Mouse (Mus musculus) left cerebral cortex, adult 2 months (tissue): ENCODE results near the gene C2cd4b. TPM values are rescaled to one million over a fixed set of nuclear protein-coding genes. Genes with fewer than 3 reads are reported as not detected.

Source experiments
- DNase-seq, 2 experiments: peaks; one replicate each; pipeline ENCODE4 v3.0.0; 2021 to 2022; ENCODE audit warnings: low spot score in 2 of 2, mixed read lengths in 1 of 2; ENCODE audit errors: extremely low spot score in 1 of 2
- H3K27ac ChIP-seq: fragments of 200-600 bp; 2 replicates; pipeline ENCODE4 v1.8.1; 2022
- H3K4me3 ChIP-seq: fragments of 200-600 bp; 2 replicates; pipeline ENCODE4 v1.8.1; 2022
- CTCF ChIP-seq: fragments of 200-600 bp; IDR thresholded peaks from 2 replicates; pipeline ENCODE4 v1.8.1; 2022; ENCODE audit warnings: antibody characterized with exemption, mild to moderate bottlenecking, moderate library complexity
- intact Hi-C: fragments of 180-260 bp; cut with DNase I; formaldehyde crosslinking; loops from one replicate; pipeline ENCODE4 v1.15.1; 2025
- total RNA-seq, 2 experiments: library from RNA; stranded (reverse); gene quantifications; 2 replicates each; pipeline ENCODE4 v1.2.3; 2021

Gene C2cd4b
- total RNA-seq, 2 experiments from 2014 or later, result 4.0 to 4.6 TPM

DNA sequence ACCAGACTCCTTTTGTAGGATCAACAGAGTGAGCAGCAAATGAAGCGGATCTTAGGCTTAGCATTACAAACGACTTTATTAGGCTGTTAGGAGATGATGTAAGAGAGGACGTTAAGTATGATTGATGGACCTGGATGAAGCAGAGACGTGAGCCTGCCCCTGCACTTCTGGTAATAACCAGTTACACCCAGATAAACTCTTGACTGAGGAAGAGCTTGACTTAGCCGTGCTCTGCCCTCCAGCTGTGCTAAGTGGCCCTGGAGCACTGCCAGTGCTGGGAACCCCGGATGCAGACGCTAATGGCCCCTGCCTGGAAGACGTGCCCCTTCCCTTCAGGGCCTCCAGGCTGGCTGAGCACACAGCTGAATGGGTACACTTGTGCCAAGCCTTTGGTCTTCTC lies 19.3 kb downstream of the C2cd4b start:
- intact Hi-C loops, result no loop called here
- TF ChIP-seq CTCF, result no peak
- H3K4me3 ChIP-seq, result no peak overlapping the region
- DNase-seq, result no peak
- H3K27ac ChIP-seq, result no peak overlapping the region

GRCm38 (mm10) chr9:67782786-67783185 lies 23.5 kb downstream of the C2cd4b start:
- intact Hi-C loops, result no loop called here
- TF ChIP-seq CTCF, result no peak
- H3K27ac ChIP-seq, result no peak overlapping the region
- no peak overlapping the region for H3K4me3 ChIP-seq
- no peak for DNase-seq

- no peak overlapping the region for H3K27ac ChIP-seq
These were observed 24.2 kb downstream of the C2cd4b start for GRCm38 (mm10) chr9:67783464-67783863.

DNA sequence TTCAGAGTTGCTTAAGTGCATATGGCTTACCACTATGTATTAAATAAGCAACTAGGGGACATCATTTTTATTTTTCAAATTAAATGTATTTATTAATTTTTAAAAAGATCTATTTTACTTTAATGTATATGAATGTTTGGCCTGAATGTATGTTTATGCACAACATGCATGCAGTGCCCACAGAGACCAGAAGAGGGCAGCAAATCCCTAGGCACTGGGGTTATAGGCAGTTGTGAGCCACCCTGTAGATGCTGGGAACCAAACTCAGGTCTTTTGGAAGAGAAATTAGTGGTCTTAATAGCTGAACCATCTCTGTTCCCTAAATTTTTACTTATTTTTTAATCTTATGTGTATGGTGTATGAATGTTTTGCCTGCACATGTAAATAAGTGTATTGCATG lies 24.7 kb downstream of the C2cd4b start:
- TF ChIP-seq CTCF, result peak; percentile 55
- intact Hi-C loops, result no loop called here
- no peak overlapping the region for H3K27ac ChIP-seq
- no peak overlapping the region for H3K4me3 ChIP-seq
- DNase-seq, result no peak

More at GRCm38 (mm10) chr9:67783464-67783863, 24.2 kb downstream of the C2cd4b start:
- no peak for DNase-seq
- TF ChIP-seq CTCF, result no peak
- intact Hi-C loops, result no loop called here
- no peak overlapping the region for H3K4me3 ChIP-seq

DNA sequence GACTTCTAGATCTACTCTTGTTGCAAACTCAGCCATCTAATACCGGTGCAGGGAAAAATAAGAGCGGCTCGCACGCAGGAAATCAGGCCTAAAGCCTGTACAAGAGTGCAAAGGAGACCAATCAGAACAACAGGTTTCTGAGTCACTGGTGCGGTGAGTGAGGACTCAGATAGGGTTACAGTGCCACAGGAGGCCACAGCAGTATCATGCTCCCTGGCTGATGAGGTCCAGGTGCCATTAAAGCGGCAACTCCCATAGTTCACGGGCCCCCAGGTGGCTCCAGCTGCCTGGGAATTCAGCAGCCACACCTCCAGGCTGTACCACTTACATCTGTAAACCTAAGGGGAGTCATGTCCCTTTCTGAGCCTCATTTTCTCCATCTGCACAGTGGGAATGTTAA lies 27.1 kb downstream of the C2cd4b start:
- TF ChIP-seq CTCF, result no peak
- intact Hi-C loops, result no loop called here
- no peak overlapping the region for H3K27ac ChIP-seq

DNA sequence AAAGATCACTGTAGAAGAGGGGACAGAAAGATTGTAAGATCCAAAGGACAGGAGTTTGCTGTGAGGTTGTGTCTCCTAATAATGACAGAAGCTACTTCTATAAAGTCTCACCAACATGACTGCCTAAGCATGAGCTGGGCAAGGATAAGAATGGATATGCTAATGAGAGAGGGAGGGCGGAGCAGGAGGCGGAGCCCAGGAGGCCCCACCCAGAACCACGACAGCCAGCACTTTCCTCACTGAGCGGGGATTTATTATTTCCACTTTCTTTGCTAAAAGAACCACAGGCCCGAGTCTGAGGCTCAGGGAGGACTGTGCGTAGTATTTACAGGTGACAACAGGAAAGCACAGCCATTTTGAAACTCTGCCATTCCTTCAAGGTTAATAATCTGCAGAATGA lies 28.4 kb downstream of the C2cd4b start:
- H3K27ac ChIP-seq, result no peak overlapping the region
- DNase-seq, result no peak
- TF ChIP-seq CTCF, result no peak
- H3K4me3 ChIP-seq, result no peak overlapping the region
- intact Hi-C loops, result no loop called here

More for the DNA sequence above, 27.1 kb downstream of the C2cd4b start:
- no peak for DNase-seq
- no peak overlapping the region for H3K4me3 ChIP-seq

GRCm38 (mm10) chr9:67792405-67792804 lies 33.2 kb downstream of the C2cd4b start:
- no peak for DNase-seq
- no peak overlapping the region for H3K27ac ChIP-seq
- no peak overlapping the region for H3K4me3 ChIP-seq
- no peak for TF ChIP-seq CTCF
- intact Hi-C loops, result no loop called here

DNA sequence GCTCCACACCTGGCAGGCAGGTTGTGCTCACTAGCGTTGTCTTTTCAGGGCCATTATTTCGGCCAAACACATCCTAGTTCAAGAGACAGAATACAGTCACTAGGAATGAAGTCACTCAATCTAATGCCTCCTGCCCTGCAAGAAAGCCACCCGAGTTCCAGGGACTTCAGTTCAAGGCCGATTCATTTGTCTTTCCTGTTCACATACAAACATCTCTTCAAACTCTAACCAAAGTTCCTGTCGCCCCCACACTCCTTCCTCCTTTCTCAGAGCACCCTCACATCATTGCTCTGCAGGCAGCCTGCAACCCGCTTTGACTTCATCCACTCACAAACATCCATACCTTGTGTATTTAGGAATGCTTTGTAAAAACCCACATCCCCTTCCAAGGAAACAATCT lies 34.3 kb downstream of the C2cd4b start:
- no peak for TF ChIP-seq CTCF
- no peak for DNase-seq
- H3K4me3 ChIP-seq, result no peak overlapping the region
- intact Hi-C loops, result no loop called here
- no peak overlapping the region for H3K27ac ChIP-seq

GRCm38 (mm10) chr9:67794216-67794615 lies 35.0 kb downstream of the C2cd4b start:
- H3K4me3 ChIP-seq, result no peak overlapping the region
- intact Hi-C loops, result no loop called here
- DNase-seq, result no peak
- no peak for TF ChIP-seq CTCF
- H3K27ac ChIP-seq, result no peak overlapping the region

- intact Hi-C loops, result no loop called here
- no peak for TF ChIP-seq CTCF
- Histone ChIP-seq H3K4me3 (no peak overlapping the region), H3K27ac (no peak overlapping the region)
- no peak for DNase-seq
These were observed 35.4 kb downstream of the C2cd4b start for GRCm38 (mm10) chr9:67794668-67795067.

GRCm38 (mm10) chr9:67795205-67795675 lies 36.0 kb downstream of the C2cd4b start:
- peak; percentile 36 to 46 for DNase-seq
- intact Hi-C loops, result no loop called here
- no peak for TF ChIP-seq CTCF
- Histone ChIP-seq H3K27ac (no peak overlapping the region), H3K4me3 (peak overlapping the region; percentile 3; the same call in 1 of the 2 replicates)

DNA sequence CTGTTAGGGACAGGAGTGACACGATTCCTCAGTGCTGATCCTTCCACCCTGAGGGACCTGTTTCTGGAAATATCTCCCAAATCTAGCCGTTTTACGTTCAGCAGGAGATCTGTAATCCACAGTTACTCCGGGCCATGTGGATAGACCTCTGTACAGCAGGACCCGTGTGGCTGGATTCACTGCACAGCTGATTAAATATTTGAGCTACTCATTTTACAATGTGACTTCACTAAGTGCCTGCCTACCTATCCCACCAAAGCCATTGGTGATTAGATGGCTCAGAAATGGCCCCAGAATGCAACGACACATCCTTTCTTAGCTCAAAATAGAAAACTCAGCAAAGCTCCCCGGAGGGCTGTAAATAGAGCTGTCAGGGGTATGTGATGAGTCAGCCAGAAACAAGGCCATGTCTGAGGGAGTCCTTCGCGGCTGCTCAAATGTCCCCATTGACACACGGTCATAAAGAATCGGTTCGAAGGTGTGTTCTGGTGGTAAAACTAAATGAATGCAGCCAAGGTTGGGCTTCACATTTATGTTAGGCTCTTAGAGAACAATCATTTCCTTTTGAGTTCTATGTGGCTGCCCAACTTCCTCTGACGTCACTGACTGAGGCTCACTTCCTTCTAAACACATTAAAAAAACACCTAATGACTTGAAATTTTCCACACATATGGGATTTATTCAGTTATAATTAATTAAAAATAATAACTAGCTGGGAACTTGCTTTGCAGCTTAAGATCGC lies 40.0 kb downstream of the C2cd4b start:
- no peak overlapping the region for H3K4me3 ChIP-seq
- no peak for TF ChIP-seq CTCF
- intact Hi-C loops, result no loop called here
- no peak overlapping the region for H3K27ac ChIP-seq
- no peak for DNase-seq

DNA sequence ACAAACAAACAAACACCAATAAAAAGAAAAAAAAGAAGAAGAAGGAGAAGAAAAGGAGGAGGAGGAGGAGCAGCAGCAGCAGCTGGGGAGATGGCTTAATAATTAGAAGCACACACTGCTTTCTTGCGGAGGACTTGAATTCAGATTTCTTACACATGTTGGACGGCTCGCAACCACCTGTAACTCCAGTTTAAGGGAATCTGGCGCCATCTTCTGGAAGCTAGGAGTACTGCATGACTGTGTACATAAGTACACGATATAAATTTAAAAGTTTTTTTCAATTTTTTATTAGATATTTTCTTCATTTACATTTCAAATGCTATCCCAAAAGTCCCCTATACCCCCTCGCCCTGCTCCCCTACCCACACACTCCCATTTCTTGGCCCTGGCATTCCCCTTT lies 43.0 kb downstream of the C2cd4b start:
- intact Hi-C loops, result loop anchor here (1.0 to 2.0 kb wide), 2 partner anchors 44 to 91 kb away; no protein-coding TSS in a partner anchor
- DNase-seq, result peak; percentile 27 to 53
- TF ChIP-seq CTCF, result peak; percentile 83
- H3K4me3 ChIP-seq, result no peak overlapping the region
- H3K27ac ChIP-seq, result no peak overlapping the region
